Mouse (Mus musculus): ENCODE results near the gene Anks1b.

Anks1b gene

GRCm38 (mm10) chr10:90674362-90674761, 801.1 kb downstream of the Anks1b start:
- no peak for DNase-seq (ENCODE audit: low read depth)

- no peak for DNase-seq (ENCODE audit: low read depth)
Observed at GRCm38 (mm10) chr10:90677421-90677820, 804.1 kb downstream of the Anks1b start.

GRCm38 (mm10) chr10:90679713-90680470, 806.6 kb downstream of the Anks1b start:
- no peak for DNase-seq (ENCODE audit: low read depth)

GRCm38 (mm10) chr10:90683813-90684212, 810.5 kb downstream of the Anks1b start:
- DNase-seq (ENCODE audit: low read depth) = no peak

- DNase-seq (ENCODE audit: low read depth) = no peak
Observed at GRCm38 (mm10) chr10:90685367-90685766, 812.1 kb downstream of the Anks1b start.

GRCm38 (mm10) chr10:90688153-90688552, 814.8 kb downstream of the Anks1b start:
- DNase-seq (ENCODE audit: low read depth) = no peak

GRCm38 (mm10) chr10:90688696-90689252, 815.5 kb downstream of the Anks1b start:
- no peak for DNase-seq (ENCODE audit: low read depth)

GRCm38 (mm10) chr10:90689854-90690513, 816.7 kb downstream of the Anks1b start:
- DNase-seq (ENCODE audit: low read depth) = peak; percentile 84

- no peak for DNase-seq (ENCODE audit: low read depth)
Observed at GRCm38 (mm10) chr10:90696687-90697086, 823.4 kb downstream of the Anks1b start.

- DNase-seq (ENCODE audit: low read depth) = no peak
Observed at GRCm38 (mm10) chr10:90697413-90697812, 824.1 kb downstream of the Anks1b start.

- no peak for DNase-seq (ENCODE audit: low read depth)
Observed at GRCm38 (mm10) chr10:90699211-90699610, 825.9 kb downstream of the Anks1b start.

- no peak for DNase-seq (ENCODE audit: low read depth)
Observed at GRCm38 (mm10) chr10:90704602-90705001, 831.3 kb downstream of the Anks1b start.

- no peak for DNase-seq (ENCODE audit: low read depth)
Observed at GRCm38 (mm10) chr10:90708822-90709601, 835.7 kb downstream of the Anks1b start.

GRCm38 (mm10) chr10:90709602-90709931, 836.3 kb downstream of the Anks1b start:
- no peak for DNase-seq (ENCODE audit: low read depth)

- no peak for DNase-seq (ENCODE audit: low read depth)
Observed at GRCm38 (mm10) chr10:90717961-90718360, 844.7 kb downstream of the Anks1b start.

- no peak for DNase-seq (ENCODE audit: low read depth)
Observed at GRCm38 (mm10) chr10:90718684-90719083, 845.4 kb downstream of the Anks1b start.

GRCm38 (mm10) chr10:90719996-90720395, 846.7 kb downstream of the Anks1b start:
- peak; percentile 12 for DNase-seq (ENCODE audit: low read depth)

- DNase-seq (ENCODE audit: low read depth) = no peak
Observed at GRCm38 (mm10) chr10:90723071-90723494, 849.8 kb downstream of the Anks1b start.

GRCm38 (mm10) chr10:90723941-90724341, 850.6 kb downstream of the Anks1b start:
- DNase-seq (ENCODE audit: low read depth) = no peak

- DNase-seq (ENCODE audit: low read depth) = no peak
Observed at GRCm38 (mm10) chr10:90724931-90725330, 851.6 kb downstream of the Anks1b start.

- DNase-seq (ENCODE audit: low read depth) = peak; percentile 90
Observed at GRCm38 (mm10) chr10:90728401-90729358, 855.4 kb downstream of the Anks1b start.
